Mouse (Mus musculus): ENCODE results near the gene Kif2a.
A peak's percentile ranks its signal among the peaks of the same experiment; 100 is the strongest.
"Not testable (repeated sequence)": the region's sequence is repeated elsewhere in the genome, so short reads cannot be mapped to it uniquely, and the experiment has no call there.

Gene Kif2a

DNA sequence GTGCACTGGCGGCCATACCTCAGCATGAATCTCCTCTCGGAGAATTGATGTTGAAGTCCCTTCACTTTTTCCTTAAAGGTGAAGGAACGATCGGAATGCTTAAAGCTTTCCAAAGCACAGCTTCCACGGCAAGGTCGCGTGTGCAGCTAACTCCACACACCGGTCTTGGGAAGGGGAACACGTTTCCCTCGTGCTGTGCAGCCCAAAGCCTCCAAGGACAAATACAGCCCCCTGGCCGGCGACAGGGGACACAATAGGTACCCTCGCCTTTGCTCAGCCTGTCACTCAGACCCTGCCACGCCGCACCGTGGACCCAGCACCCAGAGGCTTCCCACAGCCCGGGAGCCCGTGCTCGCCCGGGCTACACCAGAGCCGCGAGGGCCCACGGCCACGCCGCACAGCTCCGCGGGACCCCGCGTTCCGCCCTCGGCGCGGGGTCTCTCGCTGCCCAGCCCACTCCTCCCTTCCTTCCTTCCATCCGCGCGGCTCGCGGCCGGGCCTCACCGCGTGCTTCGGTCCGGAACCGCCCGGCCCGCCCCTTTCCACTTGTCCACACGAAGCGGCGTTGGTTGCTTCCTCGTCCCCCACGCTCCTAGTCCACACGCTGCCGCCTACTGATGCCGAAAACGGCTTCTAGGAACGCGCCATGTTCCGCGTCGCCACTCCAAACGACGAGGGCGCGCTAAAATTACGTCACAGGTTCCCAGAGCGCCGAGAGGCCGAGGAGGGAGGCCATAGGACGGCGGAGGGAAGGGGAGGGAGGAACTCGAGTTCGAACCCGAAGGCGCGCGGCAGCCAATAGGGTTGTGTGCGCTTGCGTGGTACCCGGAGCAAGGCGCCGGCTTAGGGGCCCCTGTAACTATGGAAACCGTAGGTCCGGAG, 85.4 kb downstream of the Kif2a start, which contains the start of gene Ipo11:
Ipo11 (minus strand) TSS at position 703 of the 882 bp plus-strand sequence.
- peak; percentile 96 for DNase-seq (ENCODE audit: low read depth)

DNA sequence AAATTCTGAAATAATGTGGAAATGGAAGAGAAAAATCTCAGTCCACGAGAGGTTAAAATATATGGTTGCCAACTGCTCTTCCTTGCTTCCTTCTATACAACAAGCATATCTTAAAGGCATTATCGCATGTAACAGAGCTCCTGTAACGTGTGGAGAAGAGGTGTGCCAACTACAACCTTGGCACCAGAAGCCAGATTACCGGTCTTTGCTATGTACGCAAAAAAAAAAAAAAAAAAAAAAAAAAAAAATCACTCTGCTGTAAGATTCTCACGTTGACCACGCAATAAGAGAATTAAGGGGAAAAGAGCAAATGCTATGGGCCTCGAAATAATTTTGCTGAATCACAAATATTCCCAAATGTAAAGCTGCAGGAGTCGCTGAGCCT, 86.1 kb downstream of the Kif2a start:
- no peak for DNase-seq (ENCODE audit: low read depth)

DNA sequence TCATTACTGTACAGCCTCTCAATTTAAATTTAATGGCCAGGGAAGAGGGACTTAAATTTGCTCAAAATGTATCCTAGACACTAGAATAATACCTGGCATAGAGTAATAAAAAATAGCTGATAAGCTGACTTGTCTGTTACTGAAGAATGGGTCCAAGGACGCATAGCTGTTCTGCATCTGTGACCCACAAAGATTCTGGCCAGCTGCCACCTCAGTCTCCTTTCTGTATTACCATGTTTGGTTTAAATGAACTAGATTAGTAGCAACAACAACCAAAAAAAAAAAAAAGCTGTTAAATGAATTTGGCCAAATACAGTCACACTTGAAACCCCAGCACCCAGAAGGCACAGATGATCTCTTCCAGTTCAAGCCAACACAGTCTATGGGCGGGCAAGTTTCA, 92.7 kb downstream of the Kif2a start:
- DNase-seq (ENCODE audit: low read depth): no peak

DNA sequence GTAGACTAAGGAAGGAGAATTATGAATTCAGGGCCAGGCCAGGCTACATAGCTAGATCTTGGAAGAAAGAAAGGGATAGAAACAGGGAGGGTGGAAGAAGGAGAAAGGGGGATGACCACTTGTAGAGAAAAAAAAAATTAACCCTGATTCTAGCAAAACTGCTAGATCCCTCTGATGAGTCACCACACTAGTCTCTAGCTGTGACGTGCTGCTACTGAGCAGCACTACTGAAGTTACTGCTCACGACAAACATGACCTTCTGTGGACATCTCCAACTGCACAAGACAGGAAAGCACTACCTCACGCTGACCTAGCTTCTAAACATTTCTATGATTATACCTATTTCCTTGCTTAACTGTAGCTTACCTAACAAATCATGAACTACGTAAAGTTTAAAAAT, 93.6 kb downstream of the Kif2a start:
- DNase-seq (ENCODE audit: low read depth): no peak

DNA sequence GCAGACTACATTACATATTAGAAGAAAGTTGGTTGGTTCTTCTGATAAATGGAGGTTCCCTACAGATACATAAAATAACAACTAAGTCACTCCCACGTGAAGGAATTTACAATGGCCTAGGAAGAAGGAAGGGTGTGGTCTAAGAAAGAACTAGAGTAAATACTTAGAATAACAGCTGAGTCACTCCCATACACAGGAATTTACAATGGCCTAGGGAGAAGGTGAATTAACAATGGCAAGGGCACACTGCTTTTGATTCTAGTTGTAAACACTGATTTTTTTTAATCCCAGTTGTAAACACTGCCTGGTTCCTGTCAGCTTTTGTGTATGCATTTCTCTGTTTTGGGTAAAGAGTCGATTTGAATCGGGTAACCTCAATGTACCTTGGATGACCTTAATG, 96.0 kb downstream of the Kif2a start:
- DNase-seq (ENCODE audit: low read depth): not testable (repeated sequence)

DNA sequence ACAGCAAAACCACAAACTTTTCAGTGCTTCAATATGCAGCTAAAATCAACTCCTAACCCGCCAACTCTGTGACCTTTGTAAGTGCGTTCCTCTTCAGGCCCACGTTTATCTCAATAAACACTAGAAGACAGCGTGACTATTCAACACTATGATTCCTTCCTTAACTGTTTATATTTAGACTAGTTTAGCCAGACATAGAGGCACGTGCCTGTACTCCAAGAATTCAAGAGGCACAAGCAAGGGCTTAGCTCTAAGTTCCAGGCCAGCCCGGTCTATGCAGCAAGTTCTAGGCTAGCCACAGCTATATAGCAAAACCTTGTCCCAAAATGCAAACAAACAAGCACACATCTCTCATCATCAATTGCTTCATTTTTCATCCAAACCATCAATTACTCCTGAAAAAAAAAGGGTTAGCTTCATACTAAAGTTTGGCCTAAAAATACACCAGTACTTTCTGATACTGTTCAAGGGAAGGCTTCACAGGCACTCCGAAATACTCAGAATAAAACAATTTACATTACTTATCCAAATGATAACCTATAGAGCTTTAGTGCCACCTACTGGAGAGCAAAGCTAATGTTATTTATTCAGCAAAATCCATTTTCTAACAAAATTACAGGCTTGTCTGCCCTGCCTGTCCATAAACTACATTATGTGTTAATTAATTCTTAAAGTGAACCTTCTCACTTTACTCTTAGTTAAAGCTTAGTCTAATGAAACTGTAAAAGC, 103.4 kb downstream of the Kif2a start:
- DNase-seq (ENCODE audit: low read depth): peak; percentile 63

DNA sequence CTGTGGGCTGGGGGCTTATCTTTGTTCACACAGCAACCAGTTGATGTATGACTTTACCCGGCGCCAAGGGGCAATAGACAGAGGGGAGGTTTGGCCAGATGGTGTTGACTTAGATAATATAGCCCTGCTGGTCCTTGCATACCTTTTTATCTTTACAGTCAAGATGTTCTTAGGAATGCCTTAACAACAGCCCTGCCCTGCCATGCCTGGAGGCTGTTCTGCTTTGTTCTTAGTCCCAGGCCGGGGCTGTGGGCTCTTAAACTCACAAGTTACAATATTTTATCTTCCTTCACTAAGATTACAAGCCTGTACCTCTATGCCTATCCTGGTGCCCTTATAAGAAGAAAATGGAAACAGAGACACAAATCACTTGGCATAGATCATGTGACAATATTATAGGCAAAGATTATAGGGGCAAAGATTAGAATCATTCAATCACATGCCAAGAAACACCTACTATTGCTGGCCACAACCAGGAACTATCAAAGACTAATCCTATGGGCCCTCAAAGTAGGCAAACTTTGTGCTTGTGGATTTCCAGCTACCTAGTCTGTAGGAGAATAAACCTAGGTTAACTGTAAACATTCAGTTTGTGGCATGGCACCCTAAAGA, 108.7 kb downstream of the Kif2a start:
- DNase-seq (ENCODE audit: low read depth): no peak

DNA sequence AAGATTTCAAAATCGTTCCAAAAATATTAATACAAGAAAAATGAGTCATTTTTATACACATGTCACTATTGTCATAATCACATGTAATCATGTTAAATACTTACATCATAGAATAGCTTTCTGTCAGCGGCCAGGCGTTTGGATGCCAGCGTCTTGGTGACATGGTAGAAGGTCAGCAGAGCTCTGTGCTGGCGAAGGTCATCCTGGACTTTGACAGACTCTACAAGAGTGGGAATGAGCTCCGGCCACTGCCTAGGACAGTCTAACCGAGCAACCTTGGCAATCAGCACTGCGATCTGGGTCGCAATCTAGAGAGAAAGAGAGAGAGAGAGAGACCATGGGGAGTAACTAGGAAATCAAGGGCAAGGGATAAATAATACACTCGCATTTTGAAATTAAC, 111.8 kb downstream of the Kif2a start:
- DNase-seq (ENCODE audit: low read depth): no peak

Measured in NIH3T3 (cell line).